Mouse (Mus musculus): ENCODE data around the gene Hsd17b2.

DNA sequence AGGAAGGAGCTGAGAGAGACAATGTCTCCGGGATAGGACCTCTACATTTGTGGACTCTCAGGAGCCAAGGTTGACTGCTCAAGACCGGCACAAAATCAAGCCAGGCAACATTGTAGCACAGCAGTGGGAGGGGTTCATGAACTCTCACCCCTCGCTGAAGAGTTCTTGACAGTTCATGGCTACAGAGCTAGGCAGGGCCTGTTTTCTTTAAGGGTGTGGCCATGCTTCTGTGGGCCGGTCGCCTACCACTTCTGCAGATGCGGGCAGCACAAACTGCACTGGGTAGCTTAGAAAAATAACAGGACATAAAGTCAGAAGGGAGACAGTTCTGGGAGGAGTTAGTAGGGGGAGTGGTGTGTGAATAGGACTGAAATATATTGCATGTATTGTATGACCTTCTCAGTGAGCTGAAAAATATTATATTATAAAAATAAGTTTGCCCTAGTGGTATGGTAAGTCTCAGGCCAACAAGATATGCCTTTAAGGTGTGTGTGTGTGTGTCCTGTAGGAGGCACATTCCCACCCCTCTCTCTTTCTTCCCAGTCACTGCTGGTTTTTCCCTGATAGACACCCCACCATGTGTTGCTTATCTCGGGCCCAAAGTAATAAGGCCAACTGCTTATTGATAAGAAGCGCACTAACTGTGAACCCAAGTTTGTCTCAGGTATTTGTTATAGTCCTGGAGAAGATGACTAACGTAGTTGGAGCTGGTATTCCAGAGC, 69.6 kb downstream of the Hsd17b2 start:
- TF ChIP-seq HCFC1 (IDR thresholded peaks at IDR 0.05; ENCODE audit: borderline replicate concordance, insufficient read depth, low read length) (no peak), ZC3H11A (IDR thresholded peaks at IDR 0.05; ENCODE audit: borderline replicate concordance, low read depth, low read length) (no peak), MAFK (IDR thresholded peaks at IDR 0.05; ENCODE audit: insufficient read depth, low read depth, low read length) (no peak)

All from ES-E14 (cell line).